Mouse (Mus musculus) limb, embryonic 10.5 days (tissue): ENCODE data around the gene Sh3gl2. TPM values are rescaled to one million over a fixed set of nuclear protein-coding genes. Genes with fewer than 3 reads are reported as not detected.

ENCODE experiments used
- DNase-seq: peaks from one replicate; pipeline ENCODE4 v3.0.0-alpha.2; 2017; ENCODE audit warnings: low spot score
- H3K27ac ChIP-seq: fragments of 300-500 bp; sonication (generic); 2 replicates; pipeline ENCODE4 v1.5.1; 2016; ENCODE audit warnings: mild to moderate bottlenecking
- H3K27me3 ChIP-seq: fragments of 300-500 bp; sonication (generic); 2 replicates; pipeline ENCODE4 v1.6.1; 2016; ENCODE audit warnings: low read depth, mild to moderate bottlenecking; ENCODE audit not compliant: poor library complexity, severe bottlenecking
- H3K36me3 ChIP-seq: fragments of 300-500 bp; sonication (generic); 2 replicates; pipeline ENCODE4 v1.6.1; 2016; ENCODE audit warnings: mild to moderate bottlenecking, moderate library complexity
- H3K4me1 ChIP-seq: fragments of 300-500 bp; sonication (generic); 2 replicates; pipeline ENCODE4 v1.6.1; 2016
- H3K4me3 ChIP-seq: fragments of 300-500 bp; sonication (generic); 2 replicates; pipeline ENCODE4 v1.5.1; 2016; ENCODE audit warnings: mild to moderate bottlenecking, moderate library complexity
- H3K9me3 ChIP-seq: fragments of 300-500 bp; sonication (generic); replicated peaks from 2 replicates; pipeline ENCODE4 v1.6.1; 2016; ENCODE audit warnings: mild to moderate bottlenecking
- WGBS: fragments of 180-500 bp; shearing (Covaris S2); methylation state at CpG from one replicate; pipeline ENCODE4 v1.1.7; 2016; 5-methylcytosine and 5-hydroxymethylcytosine counted together
- polyA plus RNA-seq: library from polyadenylated mRNA; unstranded; fragments of >200 nt; fragmentation: Nextera tagmentation; extraction: Ambion mirVana; gene quantifications from 2 replicates; pipeline ENCODE4 v1.2.1, GENCODE M21; 2016

Gene Sh3gl2
- polyA plus RNA-seq, 1 experiment from 2014 or later: 0.60 TPM

- Histone ChIP-seq H3K4me1 (no peaks in the 10 kb centered on the region), H3K4me3 (no peak overlapping the region), H3K27ac (no peak overlapping the region), H3K36me3 (no peaks in the 10 kb centered on the region), H3K9me3 (no peaks in the 10 kb centered on the region), H3K27me3 (no peaks in the 10 kb centered on the region)
- WGBS: 87% methylated on average over 8 of the region's 8 CpGs
- no peak for DNase-seq
Observed at GRCm38 (mm10) chr4:85348079-85348643, 143.2 kb downstream of the Sh3gl2 start.

- Histone ChIP-seq H3K27ac (no peak overlapping the region), H3K36me3 (no peaks in the 10 kb centered on the region), H3K4me3 (no peak overlapping the region), H3K9me3 (no peaks in the 10 kb centered on the region), H3K27me3 (no peaks in the 10 kb centered on the region), H3K4me1 (no peaks in the 10 kb centered on the region)
- WGBS: 88% methylated on average over 3 of the region's 3 CpGs
- no peak for DNase-seq
Observed at GRCm38 (mm10) chr4:85362661-85363060, 157.7 kb downstream of the Sh3gl2 start.

GRCm38 (mm10) chr4:85363205-85363604 lies 158.3 kb downstream of the Sh3gl2 start:
- Histone ChIP-seq H3K4me1 (no peaks in the 10 kb centered on the region), H3K27ac (no peak overlapping the region), H3K27me3 (no peaks in the 10 kb centered on the region), H3K9me3 (no peaks in the 10 kb centered on the region), H3K4me3 (no peak overlapping the region), H3K36me3 (no peaks in the 10 kb centered on the region)
- WGBS: 91% methylated on average over 4 of the region's 4 CpGs
- no peak for DNase-seq

GRCm38 (mm10) chr4:85371036-85371435 lies 166.1 kb downstream of the Sh3gl2 start:
- Histone ChIP-seq H3K4me3 (no peak overlapping the region), H3K27me3 (no peaks in the 10 kb centered on the region), H3K9me3 (no peaks in the 10 kb centered on the region), H3K36me3 (no peaks in the 10 kb centered on the region), H3K27ac (no peak overlapping the region), H3K4me1 (no peaks in the 10 kb centered on the region)
- 82% methylated on average over 6 of the region's 6 CpGs for WGBS
- DNase-seq: no peak

GRCm38 (mm10) chr4:85374801-85375200 lies 169.9 kb downstream of the Sh3gl2 start:
- Histone ChIP-seq H3K4me1 (no peaks in the 10 kb centered on the region), H3K4me3 (no peak overlapping the region), H3K27ac (no peak overlapping the region), H3K27me3 (no peaks in the 10 kb centered on the region), H3K9me3 (no peaks in the 10 kb centered on the region), H3K36me3 (no peaks in the 10 kb centered on the region)
- WGBS: 88% methylated on average over 4 of the region's 4 CpGs
- DNase-seq: no peak

- H3K9me3 ChIP-seq: no peaks in the 10 kb centered on the region
- H3K27me3 ChIP-seq: no peaks in the 10 kb centered on the region
- no peak overlapping the region for H3K27ac ChIP-seq
- WGBS: 92% methylated on average over 6 of the region's 6 CpGs
- no peaks in the 10 kb centered on the region for H3K36me3 ChIP-seq
- no peak for DNase-seq
- no peaks in the 10 kb centered on the region for H3K4me1 ChIP-seq
- no peak overlapping the region for H3K4me3 ChIP-seq
Observed at GRCm38 (mm10) chr4:85376187-85376586, 171.3 kb downstream of the Sh3gl2 start.

GRCm38 (mm10) chr4:85376610-85377009 lies 171.7 kb downstream of the Sh3gl2 start:
- Histone ChIP-seq H3K27me3 (no peaks in the 10 kb centered on the region), H3K36me3 (no peaks in the 10 kb centered on the region), H3K4me1 (no peaks in the 10 kb centered on the region), H3K4me3 (no peak overlapping the region), H3K27ac (no peak overlapping the region), H3K9me3 (no peaks in the 10 kb centered on the region)
- DNase-seq: no peak
- whole genome bisulfite sequencing: 94% methylated on average over 5 of the region's 5 CpGs

- Histone ChIP-seq H3K4me1 (no peaks in the 10 kb centered on the region), H3K36me3 (no peaks in the 10 kb centered on the region), H3K27ac (no peak overlapping the region), H3K4me3 (no peak overlapping the region), H3K27me3 (no peaks in the 10 kb centered on the region), H3K9me3 (no peaks in the 10 kb centered on the region)
- WGBS: 85% methylated on average over 5 of the region's 5 CpGs
- no peak for DNase-seq
Observed at GRCm38 (mm10) chr4:85385241-85385640, 180.3 kb downstream of the Sh3gl2 start.

GRCm38 (mm10) chr4:85387676-85388075 lies 182.8 kb downstream of the Sh3gl2 start:
- 91% methylated on average over 6 of the region's 6 CpGs for WGBS
- H3K36me3 ChIP-seq: no peaks in the 10 kb centered on the region
- no peak overlapping the region for H3K4me3 ChIP-seq
- no peak overlapping the region for H3K27ac ChIP-seq
- no peaks in the 10 kb centered on the region for H3K9me3 ChIP-seq
- H3K27me3 ChIP-seq: no peaks in the 10 kb centered on the region
- no peaks in the 10 kb centered on the region for H3K4me1 ChIP-seq
- no peak for DNase-seq

- H3K4me3 ChIP-seq: no peak overlapping the region
- H3K4me1 ChIP-seq: no peaks in the 10 kb centered on the region
- H3K36me3 ChIP-seq: no peaks in the 10 kb centered on the region
- DNase-seq: no peak
- H3K27me3 ChIP-seq: no peaks in the 10 kb centered on the region
- no peak overlapping the region for H3K27ac ChIP-seq
- H3K9me3 ChIP-seq: no peaks in the 10 kb centered on the region
- 72% methylated on average over 1 of the region's 1 CpGs for WGBS
Observed at GRCm38 (mm10) chr4:85391795-85392194, 186.9 kb downstream of the Sh3gl2 start.

- Histone ChIP-seq H3K9me3 (no peaks in the 10 kb centered on the region), H3K27me3 (no peaks in the 10 kb centered on the region), H3K4me3 (no peak overlapping the region), H3K27ac (no peak overlapping the region), H3K4me1 (no peaks in the 10 kb centered on the region), H3K36me3 (no peaks in the 10 kb centered on the region)
- no peak for DNase-seq
- 90% methylated on average over 8 of the region's 8 CpGs for WGBS
Observed at GRCm38 (mm10) chr4:85398765-85399164, 193.8 kb downstream of the Sh3gl2 start.

- Histone ChIP-seq H3K36me3 (no peaks in the 10 kb centered on the region), H3K4me3 (no peak overlapping the region), H3K27me3 (no peaks in the 10 kb centered on the region), H3K9me3 (no peaks in the 10 kb centered on the region), H3K4me1 (no peaks in the 10 kb centered on the region), H3K27ac (no peak overlapping the region)
- DNase-seq: peak; percentile 80
- 57% methylated on average over 4 of the region's 4 CpGs for WGBS
Observed at GRCm38 (mm10) chr4:85402823-85403222, 197.9 kb downstream of the Sh3gl2 start.

GRCm38 (mm10) chr4:85404424-85405194 lies 199.7 kb downstream of the Sh3gl2 start:
- DNase-seq: peak; percentile 84
- H3K36me3 ChIP-seq: no peaks in the 10 kb centered on the region
- H3K27me3 ChIP-seq: no peaks in the 10 kb centered on the region
- no peak overlapping the region for H3K4me3 ChIP-seq
- 44% methylated on average over 10 of the region's 10 CpGs for WGBS
- no peaks in the 10 kb centered on the region for H3K4me1 ChIP-seq
- H3K9me3 ChIP-seq: no peaks in the 10 kb centered on the region
- no peak overlapping the region for H3K27ac ChIP-seq
